Mouse (Mus musculus): ENCODE results near the gene Kank1. TPM values are rescaled to one million over a fixed set of nuclear protein-coding genes. Genes with fewer than 3 reads are reported as not detected.

Gene Kank1
- polyA plus RNA-seq, 1 experiment = not detected

GRCm38 (mm10) chr19:25268532-25268931 lies 31.8 kb downstream of the Kank1 start:
- H3K4me3 ChIP-seq (ENCODE audit: insufficient read depth, low read depth, low read length) = no peak overlapping the region
- H3K4me1 ChIP-seq (ENCODE audit: control insufficient read depth, insufficient read depth, low read length) = peaks cover 13% of the 10 kb centered on the region
- H3K27ac ChIP-seq (ENCODE audit: insufficient read depth, low read depth, low read length) = no peak overlapping the region
- TF ChIP-seq POLR2A (IDR thresholded peaks at IDR 0.05; ENCODE audit: insufficient read depth, low read depth, low read length) (no peak), CTCF (IDR thresholded peaks at IDR 0.05; ENCODE audit: insufficient read depth, low read depth, low read length) (no peak)
- 64% methylated on average over 6 of the region's 6 CpGs for WGBS

- TF ChIP-seq POLR2A (IDR thresholded peaks at IDR 0.05; ENCODE audit: insufficient read depth, low read depth, low read length) (no peak), CTCF (IDR thresholded peaks at IDR 0.05; ENCODE audit: insufficient read depth, low read depth, low read length) (no peak)
- Histone ChIP-seq H3K4me1 (ENCODE audit: control insufficient read depth, insufficient read depth, low read length) (peaks cover 13% of the 10 kb centered on the region), H3K27ac (ENCODE audit: insufficient read depth, low read depth, low read length) (no peak overlapping the region), H3K4me3 (ENCODE audit: insufficient read depth, low read depth, low read length) (no peak overlapping the region)
- WGBS = 79% methylated on average over 9 of the region's 9 CpGs
Observed at GRCm38 (mm10) chr19:25271591-25271990, 34.8 kb downstream of the Kank1 start.

- TF ChIP-seq POLR2A (IDR thresholded peaks at IDR 0.05; ENCODE audit: insufficient read depth, low read depth, low read length) (no peak), CTCF (IDR thresholded peaks at IDR 0.05; ENCODE audit: insufficient read depth, low read depth, low read length) (no peak)
- H3K4me3 ChIP-seq (ENCODE audit: insufficient read depth, low read depth, low read length) = no peak overlapping the region
- H3K27ac ChIP-seq (ENCODE audit: insufficient read depth, low read depth, low read length) = no peak overlapping the region
- 0 out of 2 replicates have a peak, but pooled peaks cover 4% of the 10 kb centered on the region for H3K4me1 ChIP-seq (ENCODE audit: control insufficient read depth, insufficient read depth, low read length)
Observed at GRCm38 (mm10) chr19:25273179-25273578, 36.4 kb downstream of the Kank1 start.

- TF ChIP-seq POLR2A (IDR thresholded peaks at IDR 0.05; ENCODE audit: insufficient read depth, low read depth, low read length) = no peak
- TF ChIP-seq CTCF (IDR thresholded peaks at IDR 0.05; ENCODE audit: insufficient read depth, low read depth, low read length) = no peak
- Histone ChIP-seq H3K4me1 (ENCODE audit: control insufficient read depth, insufficient read depth, low read length) (0 out of 2 replicates have a peak, but pooled peaks cover 1% of the 10 kb centered on the region), H3K4me3 (ENCODE audit: insufficient read depth, low read depth, low read length) (no peak overlapping the region), H3K27ac (ENCODE audit: insufficient read depth, low read depth, low read length) (no peak overlapping the region)
- 72% methylated on average over 15 of the region's 15 CpGs for WGBS
Observed at GRCm38 (mm10) chr19:25276600-25277395, 40.0 kb downstream of the Kank1 start.

- Histone ChIP-seq H3K27ac (ENCODE audit: insufficient read depth, low read depth, low read length) (no peak overlapping the region), H3K4me3 (ENCODE audit: insufficient read depth, low read depth, low read length) (no peak overlapping the region), H3K4me1 (ENCODE audit: control insufficient read depth, insufficient read depth, low read length) (no peaks in the 10 kb centered on the region)
- 37% methylated on average over 5 of the region's 5 CpGs for WGBS
- TF ChIP-seq POLR2A (IDR thresholded peaks at IDR 0.05; ENCODE audit: insufficient read depth, low read depth, low read length) (no peak), CTCF (IDR thresholded peaks at IDR 0.05; ENCODE audit: insufficient read depth, low read depth, low read length) (no peak)
Observed at GRCm38 (mm10) chr19:25277761-25278160, 41.0 kb downstream of the Kank1 start.

GRCm38 (mm10) chr19:25279603-25280002 lies 42.8 kb downstream of the Kank1 start:
- H3K4me1 ChIP-seq (ENCODE audit: control insufficient read depth, insufficient read depth, low read length) = no peaks in the 10 kb centered on the region
- no peak overlapping the region for H3K4me3 ChIP-seq (ENCODE audit: insufficient read depth, low read depth, low read length)
- TF ChIP-seq CTCF (IDR thresholded peaks at IDR 0.05; ENCODE audit: insufficient read depth, low read depth, low read length) (no peak), POLR2A (IDR thresholded peaks at IDR 0.05; ENCODE audit: insufficient read depth, low read depth, low read length) (no peak)
- no peak overlapping the region for H3K27ac ChIP-seq (ENCODE audit: insufficient read depth, low read depth, low read length)
- WGBS = 90% methylated on average over 5 of the region's 5 CpGs

- Histone ChIP-seq H3K27ac (ENCODE audit: insufficient read depth, low read depth, low read length) (no peak overlapping the region), H3K4me3 (ENCODE audit: insufficient read depth, low read depth, low read length) (no peak overlapping the region), H3K4me1 (ENCODE audit: control insufficient read depth, insufficient read depth, low read length) (no peaks in the 10 kb centered on the region; the same call in 1 of the 2 replicates)
- TF ChIP-seq CTCF (IDR thresholded peaks at IDR 0.05; ENCODE audit: insufficient read depth, low read depth, low read length) (no peak), POLR2A (IDR thresholded peaks at IDR 0.05; ENCODE audit: insufficient read depth, low read depth, low read length) (no peak)
- 84% methylated on average over 2 of the region's 2 CpGs for WGBS
Observed at GRCm38 (mm10) chr19:25283665-25284064, 46.9 kb downstream of the Kank1 start.

- WGBS = 56% methylated on average over 5 of the region's 5 CpGs
- TF ChIP-seq CTCF (IDR thresholded peaks at IDR 0.05; ENCODE audit: insufficient read depth, low read depth, low read length) (no peak), POLR2A (IDR thresholded peaks at IDR 0.05; ENCODE audit: insufficient read depth, low read depth, low read length) (no peak)
- Histone ChIP-seq H3K4me3 (ENCODE audit: insufficient read depth, low read depth, low read length) (no peak overlapping the region), H3K4me1 (ENCODE audit: control insufficient read depth, insufficient read depth, low read length) (no peaks in the 10 kb centered on the region; the same call in 1 of the 2 replicates), H3K27ac (ENCODE audit: insufficient read depth, low read depth, low read length) (no peak overlapping the region; the same call in 1 of the 2 replicates)
Observed at GRCm38 (mm10) chr19:25285756-25286538, 49.2 kb downstream of the Kank1 start.

GRCm38 (mm10) chr19:25290991-25291520 lies 54.3 kb downstream of the Kank1 start:
- Histone ChIP-seq H3K27ac (ENCODE audit: insufficient read depth, low read depth, low read length) (no peak overlapping the region), H3K4me3 (ENCODE audit: insufficient read depth, low read depth, low read length) (no peak overlapping the region), H3K4me1 (ENCODE audit: control insufficient read depth, insufficient read depth, low read length) (no peaks in the 10 kb centered on the region; the same call in 1 of the 2 replicates)
- 91% methylated on average over 5 of the region's 5 CpGs for WGBS
- TF ChIP-seq POLR2A (IDR thresholded peaks at IDR 0.05; ENCODE audit: insufficient read depth, low read depth, low read length) (no peak), CTCF (IDR thresholded peaks at IDR 0.05; ENCODE audit: insufficient read depth, low read depth, low read length) (no peak)

All from olfactory bulb, adult 2 months (tissue).